ENCODE assay signal across 7 mouse cellular contexts in the genomic region with DNA sequence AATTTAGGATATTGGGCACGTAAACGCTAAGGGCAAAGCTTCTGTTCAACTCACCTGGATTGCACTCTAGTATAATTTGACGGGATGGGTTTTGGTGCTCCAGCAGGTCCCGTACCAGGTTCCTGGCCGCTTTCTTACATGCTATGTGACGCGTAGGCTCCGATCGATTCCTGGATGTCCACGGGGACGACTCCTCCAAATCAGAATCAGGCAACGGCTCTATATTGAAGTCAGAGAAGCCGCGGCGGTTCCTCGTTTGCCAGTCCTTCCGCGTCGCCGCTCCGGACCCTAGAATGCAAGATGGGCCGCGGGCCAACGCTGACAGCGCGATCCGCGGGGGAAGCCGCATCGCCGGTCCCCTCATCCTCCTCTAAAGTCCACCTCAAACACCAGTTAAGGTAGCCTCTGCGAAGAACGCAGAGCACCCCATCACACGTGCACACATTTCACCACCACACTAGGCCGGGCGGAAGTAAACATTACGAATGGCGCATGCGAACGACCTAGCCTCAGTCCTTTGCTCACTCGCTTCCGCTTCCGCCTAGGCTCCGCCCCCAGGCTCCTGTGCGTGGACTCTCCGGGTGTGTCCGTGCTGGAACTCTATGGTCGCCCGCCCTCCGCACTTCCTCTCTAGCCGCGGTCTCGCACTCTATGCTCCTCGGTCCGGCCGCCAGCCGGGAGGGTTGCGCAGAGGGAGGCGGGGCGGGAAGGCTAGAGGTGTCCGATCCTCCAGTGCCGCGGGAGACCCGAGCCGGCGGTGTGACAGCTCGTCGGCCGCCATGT. TPM values are rescaled to one million over a fixed set of nuclear protein-coding genes. Genes with fewer than 3 reads are reported as not detected.
DNase-seq lines count a peak whose midpoint lies in the region; ATAC-seq lines count a peak whose summit lies in the region.
"Not testable (repeated sequence)": the region's sequence is repeated elsewhere in the genome, so short reads cannot be mapped to it uniquely, and the experiment has no call there.

A gene (minus strand): TSS at position 500 of the 783 bp plus-strand sequence.
A gene (plus strand): TSS at position 603 of the 783 bp plus-strand sequence.

- WGBS in embryonic facial prominence, embryonic 10.5 days: under 1% methylated on average over 69 of the region's 69 CpGs
- under 1% methylated on average over 69 of the region's 69 CpGs for WGBS in limb, embryonic 10.5 days
- under 1% methylated on average over 69 of the region's 69 CpGs for WGBS in midbrain, embryonic 13.5 days

- peak within 1 kb of the TSS; percentile 75 for H3K4me2 ChIP-seq in midbrain, embryonic 13.5 days (replicated peaks)

- peak within 1 kb of the TSS; percentile 85 for H3K27ac ChIP-seq in embryonic facial prominence, embryonic 10.5 days (replicated peaks)
- peak within 1 kb of the TSS; percentile 90 for H3K27ac ChIP-seq in limb, embryonic 10.5 days
- H3K27ac ChIP-seq in midbrain, embryonic 13.5 days: peak within 1 kb of the TSS; percentile 97

- peak; percentile 99 for DNase-seq in adrenal gland, postnatal 10 days
- peak; percentile 99 for DNase-seq in embryonic facial prominence, embryonic 10.5 days (ENCODE audit: low spot score)
- DNase-seq in kidney, adult 11 months: peak; percentile 99
- peak; percentile 98 for DNase-seq in limb, embryonic 10.5 days (ENCODE audit: low spot score)
- DNase-seq in spleen, adult 12 weeks (ENCODE audit: low spot score): peak; percentile 98

- H3K4me3 ChIP-seq in embryonic facial prominence, embryonic 10.5 days: peak within 1 kb of the TSS; percentile 73
- peak within 1 kb of the TSS; percentile 80 for H3K4me3 ChIP-seq in limb, embryonic 10.5 days
- peak within 1 kb of the TSS; percentile 74 for H3K4me3 ChIP-seq in midbrain, embryonic 13.5 days (replicated peaks)

- ATAC-seq in granulocyte monocyte progenitor cell, adult 5-6 weeks (replicated peaks; ENCODE audit: poor library complexity, severe bottlenecking): peak; percentile 91
- peak; percentile 100 for ATAC-seq in midbrain, embryonic 13.5 days

- not testable (repeated sequence) for H3K9me3 ChIP-seq in embryonic facial prominence, embryonic 10.5 days; limb, embryonic 10.5 days (replicated peaks); midbrain, embryonic 13.5 days

- H3K9ac ChIP-seq in midbrain, embryonic 13.5 days (replicated peaks): peak within 1 kb of the TSS; percentile 84

- H3K4me1 ChIP-seq in embryonic facial prominence, embryonic 10.5 days: peaks cover 24% of the 10 kb centered on the region
- H3K4me1 ChIP-seq in limb, embryonic 10.5 days: peaks cover 18% of the 10 kb centered on the region
- peaks cover 31% of the 10 kb centered on the region for H3K4me1 ChIP-seq in midbrain, embryonic 13.5 days (replicated peaks)

- not testable (repeated sequence) for H3K36me3 ChIP-seq in embryonic facial prominence, embryonic 10.5 days (replicated peaks); midbrain, embryonic 13.5 days
- peaks cover 13% of the 10 kb centered on the region for H3K36me3 ChIP-seq in limb, embryonic 10.5 days

- H3K27me3 ChIP-seq in embryonic facial prominence, embryonic 10.5 days (replicated peaks; ENCODE audit: low read depth, poor library complexity, severe bottlenecking); limb, embryonic 10.5 days (ENCODE audit: low read depth, poor library complexity, severe bottlenecking); midbrain, embryonic 13.5 days: not testable (repeated sequence)

RNA-seq across cellular contexts. Expression of the first gene that starts in this region (rescaled TPM):
- total RNA-seq in adrenal gland, postnatal 10 days (2021): 10 to 100 TPM; 47.4 to 48.0 TPM
- polyA plus RNA-seq in embryonic facial prominence, embryonic 10.5 days (2016; fragmentation: Nextera tagmentation; extraction: Ambion mirVana): 25.1 and 28.1 TPM in 2 replicates
- total RNA-seq in granulocyte monocyte progenitor cell, adult 5-6 weeks (2014; fragmentation: Nextera tagmentation): 34.0 and 37.0 TPM in 2 replicates
- total RNA-seq in granulocyte monocyte progenitor cell, adult 5-6 weeks (2017): 30.3 and 40.0 TPM in 2 replicates
- polyA plus RNA-seq in limb, embryonic 10.5 days (2016; fragmentation: Nextera tagmentation; extraction: Ambion mirVana): 24.5 and 25.5 TPM in 2 replicates
- 30.2 and 31.5 TPM in 2 replicates for polyA plus RNA-seq in midbrain, embryonic 13.5 days (2015; fragmentation: Nextera tagmentation; extraction: Ambion mirVana)

RNA-seq across cellular contexts. Expression of the second gene that starts in this region (rescaled TPM):
- 10 to 100 TPM; 36.5 to 42.1 TPM for total RNA-seq in adrenal gland, postnatal 10 days (2021)
- polyA plus RNA-seq in embryonic facial prominence, embryonic 10.5 days (2016; fragmentation: Nextera tagmentation; extraction: Ambion mirVana): 21.0 and 21.6 TPM in 2 replicates
- 15.8 and 17.5 TPM in 2 replicates for total RNA-seq in granulocyte monocyte progenitor cell, adult 5-6 weeks (2014; fragmentation: Nextera tagmentation)
- 18.4 and 19.1 TPM in 2 replicates for total RNA-seq in granulocyte monocyte progenitor cell, adult 5-6 weeks (2017)
- 13.7 and 17.0 TPM in 2 replicates for polyA plus RNA-seq in limb, embryonic 10.5 days (2016; fragmentation: Nextera tagmentation; extraction: Ambion mirVana)
- 27.9 and 28.2 TPM in 2 replicates for polyA plus RNA-seq in midbrain, embryonic 13.5 days (2015; fragmentation: Nextera tagmentation; extraction: Ambion mirVana)

Comparison
In these comparisons a context has a peak if more than half of its experiments do, and no peak if none do; other contexts are left out.
1. Peak in every context shown above with its lines: DNase-seq, ATAC-seq, H3K4me3 ChIP-seq and H3K27ac ChIP-seq.